Mouse (Mus musculus) neural tube, embryonic 15.5 days (tissue): ENCODE measurements at regions not wholly inside any gene's neighbourhood (a gene's known extent, or its start where the extent isn't known, plus 50 kb on each side); places are given as distances from the start of the nearest gene placed in this dataset.
"Not testable (repeated sequence)": the region's sequence is repeated elsewhere in the genome, so short reads cannot be mapped to it uniquely, and the experiment has no call there.

ENCODE experiments used
- ATAC-seq: fragments of 200-750 bp; cut with Nextera tagmentation; 2 replicates; pipeline ENCODE4 v1.8.0; 2017; ENCODE audit warnings: mild to moderate bottlenecking, moderate TSS enrichment, moderate library complexity; ENCODE audit not compliant: low FRiP score
- H3K27ac ChIP-seq: fragments of 300-500 bp; sonication (generic); replicated peaks from 2 replicates; pipeline ENCODE4 v1.5.1; 2015; ENCODE audit warnings: mild to moderate bottlenecking, inconsistent platforms
- H3K27me3 ChIP-seq: fragments of 300-500 bp; sonication (generic); replicated peaks from 2 replicates; pipeline ENCODE4 v1.6.1; 2015; ENCODE audit warnings: inconsistent platforms
- H3K36me3 ChIP-seq: fragments of 300-500 bp; sonication (generic); 2 replicates; pipeline ENCODE4 v1.6.1; 2015; ENCODE audit warnings: inconsistent platforms
- H3K4me1 ChIP-seq: fragments of 300-500 bp; sonication (generic); 2 replicates; pipeline ENCODE4 v1.6.1; 2015; ENCODE audit warnings: inconsistent platforms
- H3K4me2 ChIP-seq: fragments of 300-500 bp; sonication (generic); 2 replicates; pipeline ENCODE4 v1.6.1; 2015; ENCODE audit warnings: inconsistent platforms, mild to moderate bottlenecking, moderate library complexity
- H3K4me3 ChIP-seq: fragments of 300-500 bp; sonication (generic); replicated peaks from 2 replicates; pipeline ENCODE4 v1.5.1; 2015; ENCODE audit warnings: mild to moderate bottlenecking, inconsistent platforms
- H3K9ac ChIP-seq: fragments of 300-500 bp; sonication (generic); replicated peaks from 2 replicates; pipeline ENCODE4 v1.6.1; 2015; ENCODE audit warnings: mild to moderate bottlenecking, inconsistent platforms
- H3K9me3 ChIP-seq: fragments of 300-500 bp; sonication (generic); replicated peaks from 2 replicates; pipeline ENCODE4 v1.6.1; 2016; ENCODE audit warnings: inconsistent platforms
- WGBS: fragments of 180-500 bp; shearing (Covaris S2); methylation state at CpG from one replicate; pipeline ENCODE4 v1.1.7; 2015; ENCODE audit warnings: mixed read lengths; 5-methylcytosine and 5-hydroxymethylcytosine counted together

GRCm38 (mm10) chr10:117452190-117452950 is 72.6 kb upstream of the Cpsf6 start:
- WGBS: 40% methylated on average over 7 of the region's 7 CpGs
- H3K36me3 ChIP-seq: no peaks in the 10 kb centered on the region
- no peak overlapping the region for H3K9ac ChIP-seq
- no peaks in the 10 kb centered on the region for H3K9me3 ChIP-seq
- H3K4me1 ChIP-seq: peaks cover 4% of the 10 kb centered on the region; the same call in 1 of the 2 replicates
- H3K27me3 ChIP-seq: no peaks in the 10 kb centered on the region
- H3K4me2 ChIP-seq: no peak overlapping the region
- no peak overlapping the region for H3K4me3 ChIP-seq
- no peak for ATAC-seq
- no peak overlapping the region for H3K27ac ChIP-seq

- Histone ChIP-seq H3K9me3 (no peaks in the 10 kb centered on the region), H3K36me3 (no peaks in the 10 kb centered on the region)
- 91% methylated on average over 9 of the region's 9 CpGs for WGBS
These were observed 71.8 kb upstream of the Cpsf6 start for GRCm38 (mm10) chr10:117451396-117452185.

GRCm38 (mm10) chr10:117450631-117451030 is 70.8 kb upstream of the Cpsf6 start:
- Histone ChIP-seq H3K9ac (no peak overlapping the region), H3K4me1 (no peaks in the 10 kb centered on the region), H3K27ac (no peak overlapping the region), H3K4me3 (no peak overlapping the region), H3K27me3 (no peaks in the 10 kb centered on the region), H3K36me3 (no peaks in the 10 kb centered on the region), H3K4me2 (no peak overlapping the region), H3K9me3 (no peaks in the 10 kb centered on the region)
- WGBS: 96% methylated on average over 4 of the region's 4 CpGs
- no peak for ATAC-seq

More at GRCm38 (mm10) chr10:117451396-117452185, 71.8 kb upstream of the Cpsf6 start:
- Histone ChIP-seq H3K4me3 (no peak overlapping the region), H3K9ac (no peak overlapping the region), H3K27me3 (no peaks in the 10 kb centered on the region), H3K4me1 (no peaks in the 10 kb centered on the region), H3K4me2 (no peak overlapping the region), H3K27ac (no peak overlapping the region)
- ATAC-seq: no peak

GRCm38 (mm10) chr10:117450240-117450569 is 70.4 kb upstream of the Cpsf6 start:
- 96% methylated on average over 1 of the region's 1 CpGs for WGBS
- H3K4me3 ChIP-seq: no peak overlapping the region
- no peak overlapping the region for H3K9ac ChIP-seq
- H3K9me3 ChIP-seq: no peaks in the 10 kb centered on the region
- no peaks in the 10 kb centered on the region for H3K36me3 ChIP-seq
- H3K27ac ChIP-seq: no peak overlapping the region
- H3K27me3 ChIP-seq: no peaks in the 10 kb centered on the region
- ATAC-seq: no peak
- H3K4me1 ChIP-seq: no peaks in the 10 kb centered on the region
- H3K4me2 ChIP-seq: no peak overlapping the region

- Histone ChIP-seq H3K4me1 (no peaks in the 10 kb centered on the region), H3K4me2 (no peak overlapping the region), H3K27ac (no peak overlapping the region), H3K9ac (no peak overlapping the region), H3K9me3 (no peaks in the 10 kb centered on the region), H3K36me3 (no peaks in the 10 kb centered on the region), H3K4me3 (no peak overlapping the region), H3K27me3 (no peaks in the 10 kb centered on the region)
- no peak for ATAC-seq
- WGBS: 90% methylated on average over 3 of the region's 3 CpGs
These were observed 69.8 kb upstream of the Cpsf6 start for GRCm38 (mm10) chr10:117449416-117450239.

GRCm38 (mm10) chr10:117448783-117449182 is 69.0 kb upstream of the Cpsf6 start:
- WGBS: 94% methylated on average over 3 of the region's 3 CpGs
- not testable (repeated sequence) for H3K27me3 ChIP-seq, H3K27ac ChIP-seq, H3K9ac ChIP-seq, ATAC-seq, H3K4me3 ChIP-seq, H3K36me3 ChIP-seq, H3K9me3 ChIP-seq, H3K4me2 ChIP-seq, H3K4me1 ChIP-seq

GRCm38 (mm10) chr10:117447626-117448025 is 67.8 kb upstream of the Cpsf6 start:
- no peak overlapping the region for H3K4me2 ChIP-seq
- H3K9ac ChIP-seq: no peak overlapping the region
- no peak for ATAC-seq
- H3K4me1 ChIP-seq: no peaks in the 10 kb centered on the region
- H3K9me3 ChIP-seq: no peaks in the 10 kb centered on the region
- 93% methylated on average over 8 of the region's 8 CpGs for WGBS
- no peak overlapping the region for H3K4me3 ChIP-seq
- no peaks in the 10 kb centered on the region for H3K36me3 ChIP-seq
- no peaks in the 10 kb centered on the region for H3K27me3 ChIP-seq
- H3K27ac ChIP-seq: no peak overlapping the region

- WGBS: 76% methylated on average over 8 of the region's 8 CpGs
- no peak overlapping the region for H3K4me3 ChIP-seq
- H3K4me1 ChIP-seq: no peaks in the 10 kb centered on the region
- H3K27ac ChIP-seq: no peak overlapping the region
- no peak overlapping the region for H3K9ac ChIP-seq
- no peak overlapping the region for H3K4me2 ChIP-seq
- H3K36me3 ChIP-seq: no peaks in the 10 kb centered on the region
- no peaks in the 10 kb centered on the region for H3K27me3 ChIP-seq
- no peak for ATAC-seq
- H3K9me3 ChIP-seq: no peaks in the 10 kb centered on the region
These were observed 67.4 kb upstream of the Cpsf6 start for GRCm38 (mm10) chr10:117447206-117447605.

- Histone ChIP-seq H3K36me3 (no peaks in the 10 kb centered on the region), H3K4me2 (no peak overlapping the region), H3K4me3 (no peak overlapping the region), H3K9ac (no peak overlapping the region), H3K9me3 (no peaks in the 10 kb centered on the region), H3K4me1 (no peaks in the 10 kb centered on the region), H3K27ac (no peak overlapping the region), H3K27me3 (no peaks in the 10 kb centered on the region)
- 90% methylated on average over 7 of the region's 7 CpGs for WGBS
- ATAC-seq: no peak
These were observed 67.0 kb upstream of the Cpsf6 start for GRCm38 (mm10) chr10:117446776-117447175.

- no peak overlapping the region for H3K4me3 ChIP-seq
- no peaks in the 10 kb centered on the region for H3K36me3 ChIP-seq
- 0 out of 2 replicates have a peak, but pooled peaks cover 4% of the 10 kb centered on the region for H3K4me1 ChIP-seq
- no peak overlapping the region for H3K4me2 ChIP-seq
- no peak for ATAC-seq
- no peaks in the 10 kb centered on the region for H3K27me3 ChIP-seq
- WGBS: 83% methylated on average over 15 of the region's 15 CpGs
- no peak overlapping the region for H3K9ac ChIP-seq
- no peak overlapping the region for H3K27ac ChIP-seq
- no peaks in the 10 kb centered on the region for H3K9me3 ChIP-seq
These were observed 66.1 kb upstream of the Cpsf6 start for GRCm38 (mm10) chr10:117445801-117446490.

GRCm38 (mm10) chr10:117445181-117445790 is 65.5 kb upstream of the Cpsf6 start:
- WGBS: 83% methylated on average over 6 of the region's 6 CpGs
- H3K9ac ChIP-seq: no peak overlapping the region
- H3K27me3 ChIP-seq: no peaks in the 10 kb centered on the region
- no peaks in the 10 kb centered on the region for H3K36me3 ChIP-seq
- no peak overlapping the region for H3K4me3 ChIP-seq
- H3K4me1 ChIP-seq: 0 out of 2 replicates have a peak, but pooled peaks cover 4% of the 10 kb centered on the region
- H3K27ac ChIP-seq: no peak overlapping the region
- ATAC-seq: no peak
- no peaks in the 10 kb centered on the region for H3K9me3 ChIP-seq
- H3K4me2 ChIP-seq: no peak overlapping the region
